Mouse (Mus musculus): Measurements from ENCODE around the gene Golga2.

GRCm38 (mm10) chr2:32252658-32253057 is 34.5 kb upstream of the Golga2 start:
- no peak for TF ChIP-seq CTCF (IDR thresholded peaks at IDR 0.05; ENCODE audit: borderline replicate concordance, insufficient read depth, low read length)
- TF ChIP-seq POLR2A (IDR thresholded peaks at IDR 0.05; ENCODE audit: low read depth, low read length), result no peak
